Mouse (Mus musculus): ENCODE measurements at regions not wholly inside any gene's neighbourhood (a gene's known extent, or its start where the extent isn't known, plus 50 kb on each side); places are given as distances from the start of the nearest gene placed in this dataset.
"Not testable (repeated sequence)": the region's sequence is repeated elsewhere in the genome, so short reads cannot be mapped to it uniquely, and the experiment has no call there.

DNA sequence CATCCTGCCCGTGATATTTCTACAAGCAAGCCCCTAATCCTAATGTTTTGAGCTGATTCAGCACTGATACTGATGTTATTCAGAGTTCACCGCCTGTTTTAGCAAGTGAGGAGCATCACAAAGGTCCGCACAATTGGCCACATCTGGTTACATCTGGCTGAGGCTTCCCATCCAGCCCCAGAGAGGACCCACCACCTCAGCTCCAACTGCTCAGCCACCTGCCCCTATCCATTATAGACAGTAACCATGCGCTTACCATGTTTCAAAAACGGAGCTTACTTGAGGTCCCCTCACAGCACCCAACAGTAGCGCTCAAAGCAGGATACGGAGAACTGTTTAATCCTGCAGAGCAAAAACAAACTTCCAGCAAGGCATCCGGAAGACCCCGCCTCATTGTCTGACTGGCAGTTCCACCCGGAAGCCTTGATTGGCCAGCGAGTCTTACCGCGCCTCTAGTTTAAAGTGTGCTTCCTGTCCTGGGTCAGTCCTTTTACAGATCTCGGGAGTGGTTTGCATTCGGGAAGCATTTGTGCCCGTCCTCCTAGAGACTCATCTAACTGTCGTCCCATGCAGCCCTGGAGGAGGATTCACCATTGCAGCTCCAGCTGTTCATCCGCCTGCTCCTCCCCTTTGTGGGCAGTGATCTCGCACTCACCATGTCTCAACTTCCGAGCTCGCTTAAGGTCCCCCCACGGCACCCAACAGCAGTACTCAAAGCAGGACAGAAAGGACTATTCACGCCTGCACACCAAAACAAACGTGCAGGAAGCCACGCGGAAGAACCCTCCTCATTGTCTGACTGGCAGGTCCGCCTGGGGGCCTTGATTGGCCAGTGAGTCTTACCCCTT, 69.9 kb upstream of the Zfp825 start:
- Histone ChIP-seq H3K9ac (ENCODE audit: low read depth, low read length) (peak overlapping the region; percentile 72), H3K4me2 (peak overlapping the region; percentile 64), H3K4me3 (ENCODE audit: low read depth, low read length) (peak overlapping the region; percentile 58), H3K27ac (ENCODE audit: low read depth, low read length) (peak overlapping the region; percentile 86)
- peak; percentile 90 for ATAC-seq (replicated peaks; ENCODE audit: insufficient number of reproducible peaks, low FRiP score, low TSS enrichment)
- not testable (repeated sequence) for H3K27me3 ChIP-seq (ENCODE audit: control insufficient read depth, insufficient read depth, low read length); H3K4me1 ChIP-seq (ENCODE audit: control insufficient read depth, insufficient read depth, low read length); H3K36me3 ChIP-seq (ENCODE audit: control insufficient read depth, insufficient read depth, low read length); H3K9me3 ChIP-seq (replicated peaks; ENCODE audit: control insufficient read depth, low read length)
- WGBS (ENCODE audit: insufficient replicate concordance), result 2% methylated on average over 27 of the region's 27 CpGs

- not testable (repeated sequence) for H3K9me3 ChIP-seq (replicated peaks; ENCODE audit: control insufficient read depth, low read length); H3K36me3 ChIP-seq (ENCODE audit: control insufficient read depth, insufficient read depth, low read length); H3K27me3 ChIP-seq (ENCODE audit: control insufficient read depth, insufficient read depth, low read length); ATAC-seq (replicated peaks; ENCODE audit: insufficient number of reproducible peaks, low FRiP score, low TSS enrichment); H3K4me1 ChIP-seq (ENCODE audit: control insufficient read depth, insufficient read depth, low read length)
- Histone ChIP-seq H3K9ac (ENCODE audit: low read depth, low read length) (peak overlapping the region; percentile 72; the same call in 1 of the 2 replicates), H3K4me2 (peak overlapping the region; percentile 64), H3K27ac (ENCODE audit: low read depth, low read length) (peak overlapping the region; percentile 86), H3K4me3 (ENCODE audit: low read depth, low read length) (peak overlapping the region; percentile 58)
- 13% methylated on average over 2 of the region's 2 CpGs for WGBS (ENCODE audit: insufficient replicate concordance)
Observed at GRCm38 (mm10) chr13:74564331-74564727, 70.5 kb upstream of the Zfp825 start.

DNA sequence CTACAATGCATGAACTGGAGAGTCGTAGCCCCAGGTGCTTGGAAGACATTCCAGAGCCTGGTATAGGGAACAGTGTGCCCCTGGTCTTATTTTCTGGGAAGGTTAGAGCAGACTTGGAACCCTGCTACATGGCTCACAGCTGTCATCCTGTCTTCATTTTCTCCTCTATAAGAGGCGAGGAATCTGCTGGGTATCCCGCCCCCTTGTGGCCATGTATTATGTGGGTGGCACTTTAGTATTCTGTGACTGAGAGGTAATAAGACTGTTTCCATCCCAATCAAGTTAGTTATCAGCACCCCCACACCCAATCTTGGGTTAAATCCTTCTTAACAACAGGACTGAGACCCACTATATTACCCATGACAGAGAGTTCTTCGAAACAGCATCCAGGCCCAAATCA, 69.4 kb upstream of the Erap1 start:
- H3K27me3 ChIP-seq (ENCODE audit: control insufficient read depth, insufficient read depth, low read length); H3K4me3 ChIP-seq (ENCODE audit: low read depth, low read length); H3K36me3 ChIP-seq (ENCODE audit: control insufficient read depth, insufficient read depth, low read length); H3K9ac ChIP-seq (ENCODE audit: low read depth, low read length); ATAC-seq (replicated peaks; ENCODE audit: insufficient number of reproducible peaks, low FRiP score, low TSS enrichment); H3K4me1 ChIP-seq (ENCODE audit: control insufficient read depth, insufficient read depth, low read length); H3K27ac ChIP-seq (ENCODE audit: low read depth, low read length); H3K4me2 ChIP-seq; H3K9me3 ChIP-seq (replicated peaks; ENCODE audit: control insufficient read depth, low read length): not testable (repeated sequence)
- 48% methylated on average over 4 of the region's 4 CpGs for WGBS (ENCODE audit: insufficient replicate concordance)
